Mouse (Mus musculus) spleen, embryonic (tissue): Measurements from ENCODE around the gene Ints14.

Source experiments
- CTCF ChIA-PET: fragments of 350-600 bp; sonication (Branson Sonifier 250); formaldehyde crosslinking; loops from one replicate; lab custom pipeline; 2022; lab: Charles Lee

Ints14 gene

DNA sequence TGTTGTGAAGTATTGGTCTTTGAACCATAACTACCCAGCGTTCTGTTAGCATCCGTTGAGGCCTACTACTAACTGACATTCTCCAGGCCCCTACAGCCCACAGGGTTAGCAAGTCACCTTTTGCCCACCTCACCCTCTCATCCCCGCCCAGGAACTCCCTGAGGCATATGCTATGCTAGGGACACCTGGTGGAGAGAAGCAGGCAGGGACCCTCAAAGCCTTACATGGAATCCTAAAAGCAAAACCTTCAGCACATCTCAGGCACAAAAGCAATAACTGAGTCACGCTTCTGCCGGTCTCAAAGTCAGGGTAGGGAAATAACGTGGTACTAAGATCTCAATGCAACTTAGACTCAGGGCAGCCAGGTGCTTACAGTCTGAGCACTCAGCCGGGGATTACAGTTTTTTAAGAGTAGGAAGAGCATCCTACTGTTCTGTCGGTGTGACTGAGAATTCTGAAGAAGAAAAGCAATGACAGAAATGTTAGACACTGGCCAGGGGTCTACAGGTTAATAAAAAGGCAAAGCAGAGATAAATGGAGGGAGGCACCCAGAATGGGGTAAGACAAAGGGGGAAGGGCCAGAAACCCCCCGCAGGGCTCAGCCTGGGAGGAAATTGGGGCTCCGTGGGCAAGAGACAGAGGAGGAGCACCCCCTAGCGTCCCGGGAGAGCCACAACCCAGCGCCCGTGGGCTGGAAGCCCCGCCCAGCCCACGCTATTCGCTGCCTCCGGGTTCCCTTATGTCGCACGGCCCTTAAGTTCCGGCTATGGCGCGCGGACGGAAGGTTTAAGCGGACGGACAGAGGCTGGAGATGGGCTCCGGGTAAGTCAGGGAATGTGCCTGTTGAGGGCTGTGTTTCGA, at the start of gene Ints14:
TSS of gene Ints14 (plus strand) at position 789 of the 861 bp plus-strand sequence.
- CTCF ChIA-PET = no interaction called here

- CTCF ChIA-PET = interaction anchor here (1.3 kb wide), 1 partner anchor 9 kb away, joined by 25 read pairs; no protein-coding TSS in a partner anchor
Measured at GRCm38 (mm10) chr9:64913406-64913805, 47.3 kb upstream of the Ints14 start.

GRCm38 (mm10) chr9:64913973-64914372, 46.7 kb upstream of the Ints14 start:
- CTCF ChIA-PET = interaction anchor here (1.3 to 1.6 kb wide), 2 partner anchors 10 to 20 kb away, joined by 8 to 25 read pairs; no protein-coding TSS in a partner anchor

DNA sequence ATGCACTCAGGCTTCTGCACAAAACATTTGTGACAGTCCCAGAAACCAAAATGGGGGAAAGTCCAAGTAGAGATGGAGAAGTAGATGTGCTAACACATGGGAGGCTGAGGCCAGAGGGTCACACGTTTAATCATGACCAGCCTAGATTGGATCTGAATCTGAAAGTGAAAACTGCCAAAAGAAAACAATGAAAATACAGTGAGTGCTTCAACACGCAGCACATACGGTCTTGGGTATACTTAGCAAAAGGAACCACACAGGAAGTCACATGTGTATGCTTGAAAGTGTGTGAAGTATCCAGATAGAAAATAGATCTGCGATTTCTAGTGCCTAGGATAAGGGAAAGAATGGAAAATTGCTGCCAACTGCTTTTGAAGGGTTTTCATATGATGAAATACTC, 46.1 kb upstream of the Ints14 start:
- CTCF ChIA-PET = interaction anchor here (1.6 kb wide), 1 partner anchor 19 kb away, joined by 8 read pairs; no protein-coding TSS in a partner anchor

- CTCF ChIA-PET = no interaction called here
Measured at GRCm38 (mm10) chr9:64918560-64918959, 42.1 kb upstream of the Ints14 start.

- CTCF ChIA-PET = no interaction called here
Measured at GRCm38 (mm10) chr9:64925771-64926170, 34.9 kb upstream of the Ints14 start.

GRCm38 (mm10) chr9:64926201-64926991, 34.3 kb upstream of the Ints14 start:
- CTCF ChIA-PET = no interaction called here

DNA sequence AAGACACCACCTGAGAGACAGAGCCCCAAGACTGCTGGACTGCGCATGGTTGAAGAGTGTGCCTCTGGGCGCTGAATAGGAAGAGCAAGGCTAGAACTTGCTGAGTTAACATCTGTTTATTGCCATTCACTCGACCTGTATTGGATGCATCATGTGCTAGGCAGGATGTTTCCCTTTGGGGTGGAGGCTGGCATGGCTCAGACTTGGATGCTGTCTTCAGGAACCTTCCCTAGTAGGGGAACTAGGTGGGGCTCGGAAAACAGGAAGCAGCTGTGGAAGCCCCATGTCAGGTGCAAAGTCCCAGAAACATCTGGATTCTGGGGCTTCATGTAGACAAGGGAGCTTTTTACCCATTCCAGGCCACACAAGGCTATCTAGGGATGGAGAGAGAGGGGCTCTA, 30.4 kb upstream of the Ints14 start:
- CTCF ChIA-PET = no interaction called here

- CTCF ChIA-PET = no interaction called here
Measured at GRCm38 (mm10) chr9:64931751-64932610, 28.7 kb upstream of the Ints14 start.

GRCm38 (mm10) chr9:64934015-64934754, 26.5 kb upstream of the Ints14 start:
- CTCF ChIA-PET = interaction anchor here (0.7 kb wide), 2 partner anchors 12 to 19 kb away, joined by 3 to 8 read pairs; no protein-coding TSS in a partner anchor

DNA sequence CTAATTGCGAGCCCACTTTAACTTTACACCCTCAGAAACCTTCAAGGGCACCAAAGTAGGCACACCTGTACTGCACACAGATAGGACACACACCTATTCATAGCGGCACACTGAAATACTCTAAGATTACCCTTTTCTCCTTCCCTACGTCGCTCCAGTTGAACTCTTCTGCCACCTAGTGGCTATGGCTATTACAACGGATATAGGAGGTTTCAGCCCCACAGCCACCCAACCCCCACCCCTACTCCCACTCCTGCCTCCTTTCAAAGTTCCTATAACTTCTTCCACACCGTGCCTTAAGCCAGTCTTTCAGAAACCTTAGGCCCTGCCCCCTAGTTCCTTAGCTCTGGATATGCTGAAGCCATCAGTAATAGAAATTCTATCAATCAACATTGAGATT, 24.2 kb upstream of the Ints14 start:
- CTCF ChIA-PET = interaction anchor here (0.7 kb wide), 1 partner anchor 152 kb away, joined by 6 read pairs; no protein-coding TSS in a partner anchor

- CTCF ChIA-PET = no interaction called here
Measured at GRCm38 (mm10) chr9:64937491-64937890, 23.2 kb upstream of the Ints14 start.

DNA sequence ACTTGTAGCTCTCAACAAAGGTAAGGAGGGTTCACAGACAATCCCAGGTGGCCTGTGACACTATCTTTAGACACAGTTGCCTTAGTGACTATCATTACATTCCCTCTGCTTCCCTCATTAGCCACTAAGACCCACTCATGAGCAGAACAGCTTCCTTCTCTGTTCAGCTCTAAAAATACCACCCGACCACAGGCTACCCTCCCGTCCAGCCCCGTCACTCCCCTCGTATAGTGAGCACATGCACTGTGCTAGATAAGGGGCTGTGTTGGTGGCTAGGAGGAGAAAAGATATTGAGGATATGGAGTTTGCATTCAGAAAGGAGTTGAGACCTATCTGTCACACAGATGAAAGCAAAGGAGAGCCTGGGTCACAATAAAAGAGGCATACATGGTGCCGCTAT, 22.2 kb upstream of the Ints14 start:
- CTCF ChIA-PET = no interaction called here

DNA sequence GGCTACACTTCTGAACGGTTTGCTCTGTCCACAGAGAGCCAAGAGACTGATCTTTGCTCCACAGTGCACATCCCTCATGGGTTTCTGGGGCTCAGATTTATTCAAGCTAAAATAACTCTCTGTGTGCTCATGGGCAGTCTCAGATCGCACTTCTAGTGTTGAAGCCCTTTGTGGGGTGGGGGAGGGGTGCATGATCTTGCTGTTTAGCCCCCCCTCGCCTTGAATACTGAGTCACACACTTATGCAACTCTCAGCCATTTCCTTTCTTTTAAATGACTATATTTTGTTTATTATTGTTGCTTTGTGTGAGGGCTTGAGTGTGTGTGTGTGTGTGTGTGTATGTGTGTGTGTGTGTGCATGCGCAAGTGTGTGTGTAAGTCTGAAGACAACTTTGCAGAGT, 21.4 kb upstream of the Ints14 start:
- CTCF ChIA-PET = no interaction called here

- CTCF ChIA-PET = no interaction called here
Measured at GRCm38 (mm10) chr9:64939790-64940189, 20.9 kb upstream of the Ints14 start.

- CTCF ChIA-PET = no interaction called here
Measured at GRCm38 (mm10) chr9:64940731-64941346, 19.9 kb upstream of the Ints14 start.

GRCm38 (mm10) chr9:64941650-64942049, 19.1 kb upstream of the Ints14 start:
- CTCF ChIA-PET = no interaction called here

GRCm38 (mm10) chr9:64943997-64944396, 16.7 kb upstream of the Ints14 start:
- CTCF ChIA-PET = interaction anchor here (0.7 kb wide), 1 partner anchor 502 kb away, joined by 3 read pairs; no protein-coding TSS in a partner anchor

DNA sequence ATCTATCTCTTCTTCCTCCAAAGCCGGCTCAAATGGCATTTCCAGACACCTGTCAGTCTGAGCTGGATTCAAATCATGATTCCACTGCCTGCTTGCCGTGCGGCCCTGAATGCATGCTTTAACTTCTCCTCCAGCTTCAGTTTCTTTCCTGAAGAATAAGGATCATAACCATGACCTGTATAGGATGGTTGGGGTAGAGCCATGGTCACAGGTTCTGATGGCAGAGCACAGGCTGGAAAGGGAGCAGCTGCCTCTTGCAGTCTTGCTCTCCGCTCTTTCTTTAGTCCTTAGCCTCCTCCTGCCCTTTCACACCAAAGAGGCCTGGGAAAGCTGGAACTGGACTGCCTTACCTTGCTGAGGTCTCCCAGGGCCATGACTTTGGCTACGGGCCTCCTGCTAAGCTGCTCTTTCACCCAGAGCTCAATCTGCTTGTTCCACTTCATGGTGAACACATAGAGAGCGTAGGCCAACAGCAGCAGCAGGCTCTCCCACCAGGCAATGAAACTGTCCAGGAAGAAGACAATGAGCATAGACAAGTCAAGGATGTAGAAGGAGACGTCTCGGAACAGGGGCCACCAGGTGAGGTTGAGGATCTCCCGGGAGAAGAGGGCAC, 13.1 kb upstream of the Ints14 start:
- CTCF ChIA-PET = interaction anchor here (0.6 kb wide), 3 partner anchors 16 to 198 kb away, joined by 3 to 10 read pairs (median 5); no protein-coding TSS in a partner anchor
